Mouse (Mus musculus) cerebellum, adult 2 months (tissue): ENCODE results near the gene H2al1c. TPM values are rescaled to one million over a fixed set of nuclear protein-coding genes. Genes with fewer than 3 reads are reported as not detected.
"Not testable (repeated sequence)": the region's sequence is repeated elsewhere in the genome, so short reads cannot be mapped to it uniquely, and the experiment has no call there.

Experiments used
- DNase-seq, 2 experiments: peaks; one replicate each; pipeline ENCODE4 v3.0.0; 2021
- H3K27ac ChIP-seq: fragments of 200-500 bp; 2 replicates; pipeline ENCODE4 v1.5.1; 2012; ENCODE audit warnings: low read length, control low read depth, inconsistent platforms; ENCODE audit not compliant: insufficient read depth
- H3K27me3 ChIP-seq: fragments of 200-500 bp; 2 replicates; pipeline ENCODE4 v1.6.1; 2012; ENCODE audit warnings: inconsistent platforms, mild to moderate bottlenecking, low read length, moderate library complexity; ENCODE audit not compliant: control insufficient read depth, insufficient read depth
- H3K4me1 ChIP-seq: fragments of 200-500 bp; 2 replicates; pipeline ENCODE4 v1.6.1; 2011; ENCODE audit warnings: low read length; ENCODE audit not compliant: control insufficient read depth, insufficient read depth
- H3K4me3 ChIP-seq: fragments of 200-500 bp; replicated peaks from 2 replicates; pipeline ENCODE3; 2011; ENCODE audit warnings: mild to moderate bottlenecking, low read depth, low read length, control low read depth; ENCODE audit not compliant: insufficient read depth
- CTCF ChIP-seq: fragments of 200-500 bp; IDR thresholded peaks from 2 replicates; pipeline ENCODE4 v1.5.1; 2011; ENCODE audit warnings: low read depth, mild to moderate bottlenecking, control low read depth, low read length, moderate library complexity, borderline replicate concordance; ENCODE audit not compliant: insufficient read depth
- POLR2A ChIP-seq: fragments of 200-500 bp; IDR thresholded peaks from 2 replicates; pipeline ENCODE4 v1.6.1; 2011; ENCODE audit warnings: low read length, control low read depth, borderline replicate concordance; ENCODE audit not compliant: insufficient read depth
- WGBS: fragments of 180-500 bp; shearing (Covaris S2); methylation state at CpG from one replicate; pipeline ENCODE4 v1.1.7; 2018; 5-methylcytosine and 5-hydroxymethylcytosine counted together
- polyA plus RNA-seq: library from polyadenylated mRNA; depleted of rRNA; stranded (reverse); fragments of >200 nt; gene quantifications from 2 replicates; pipeline ENCODE4 v1.2.3, GENCODE M21; 2012; rRNA removed

The H2al1c gene
- not detected in 2 replicates for polyA plus RNA-seq

DNA sequence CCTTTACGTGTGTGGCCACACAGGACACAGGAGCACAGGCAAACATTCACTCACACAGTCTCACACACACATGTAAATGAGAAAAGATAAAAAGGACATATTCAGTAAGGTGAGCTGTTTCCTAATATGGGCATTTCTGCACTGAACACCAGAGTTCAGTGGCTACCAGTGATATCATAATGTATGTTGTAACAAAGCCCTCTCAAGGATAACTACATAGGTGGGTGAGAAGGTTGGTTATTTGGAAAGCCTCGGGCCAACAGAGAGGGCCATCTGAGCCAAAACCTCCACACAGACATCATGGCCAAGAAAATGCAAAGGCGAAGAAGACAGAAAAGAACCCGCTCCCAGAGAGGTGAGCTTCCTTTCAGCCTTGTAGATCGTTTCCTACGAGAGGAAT, at the start of gene H2al1c:
TSS of gene H2al1c (plus strand) at position 301 of the 400 bp plus-strand sequence.
- not testable (repeated sequence) for DNase-seq, H3K4me3 ChIP-seq, H3K4me1 ChIP-seq, H3K27me3 ChIP-seq, H3K27ac ChIP-seq
- 93% methylated on average over 2 of the region's 6 CpGs for WGBS

DNA sequence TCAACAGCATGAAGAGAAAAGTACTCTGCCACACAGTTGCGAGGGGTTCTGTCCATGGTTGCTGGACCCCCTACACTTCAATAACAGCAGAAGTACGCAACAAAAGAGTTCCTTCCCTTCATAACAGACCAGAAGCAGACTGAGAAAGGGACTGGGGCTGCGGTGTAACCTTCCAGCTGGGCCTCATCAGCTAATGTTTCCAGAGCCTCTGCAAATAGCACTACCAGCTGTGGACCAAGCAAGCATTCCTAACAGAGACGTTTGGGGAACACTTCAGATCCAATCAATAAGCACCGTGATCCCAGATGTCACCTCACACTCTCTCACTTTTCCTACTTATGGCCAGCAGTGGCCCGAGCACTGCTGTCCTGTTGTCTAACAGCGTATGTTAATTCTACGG, 40.5 kb upstream of the H2al1c start:
- WGBS = 87% methylated on average over 8 of the region's 8 CpGs
- no peaks in the 10 kb centered on the region for H3K27me3 ChIP-seq
- TF ChIP-seq POLR2A (no peak), CTCF (no peak)

DNA sequence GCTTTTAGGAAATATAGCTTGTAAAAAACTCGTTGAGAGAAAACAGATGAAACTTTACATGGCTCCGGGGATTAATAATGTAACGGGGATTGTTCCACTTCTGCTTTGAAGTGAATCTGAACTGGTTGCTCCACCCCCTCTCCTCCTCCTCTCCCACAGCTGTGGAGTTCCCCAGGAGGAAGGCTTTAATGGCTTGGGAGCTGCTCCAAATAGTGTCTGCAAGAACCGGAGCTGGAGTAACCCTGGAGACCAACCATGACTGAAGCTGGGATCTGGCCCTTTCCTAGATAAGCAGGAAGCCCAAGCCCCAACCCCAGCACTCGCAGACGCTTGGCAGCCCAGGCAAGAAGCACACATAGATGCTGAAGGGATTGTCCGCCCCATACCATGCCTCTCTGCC, 37.7 kb upstream of the H2al1c start:
- H3K4me3 ChIP-seq = no peak overlapping the region
- H3K4me1 ChIP-seq = no peaks in the 10 kb centered on the region
- no peak overlapping the region for H3K27ac ChIP-seq
- no peaks in the 10 kb centered on the region for H3K27me3 ChIP-seq
- no peak for TF ChIP-seq CTCF
- no peak for TF ChIP-seq POLR2A
- DNase-seq = no peak
- WGBS = 48% methylated on average over 7 of the region's 7 CpGs

More for the DNA sequence above, 40.5 kb upstream of the H2al1c start:
- no peak overlapping the region for H3K4me3 ChIP-seq
- DNase-seq = no peak
- no peak overlapping the region for H3K27ac ChIP-seq
- no peaks in the 10 kb centered on the region for H3K4me1 ChIP-seq

DNA sequence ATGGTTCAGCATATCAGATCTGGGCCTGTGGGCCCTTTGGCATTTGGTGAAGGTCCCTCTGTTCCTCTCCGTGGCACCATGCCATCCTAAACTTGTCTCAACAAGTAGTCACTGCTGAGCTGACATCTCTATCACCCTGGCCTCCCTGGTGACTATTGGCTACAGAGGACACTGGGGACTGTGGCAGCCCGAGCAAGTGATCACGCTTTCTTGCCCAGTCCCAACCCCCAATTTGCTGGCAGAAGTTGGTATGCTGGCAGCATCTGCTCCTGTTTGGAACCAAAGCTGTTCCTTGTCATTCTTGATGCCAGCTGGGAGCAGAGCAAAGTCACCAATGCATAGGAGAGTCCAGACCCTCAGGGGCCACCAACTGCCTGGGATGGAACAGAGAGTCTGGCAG, 36.4 kb upstream of the H2al1c start:
- no peaks in the 10 kb centered on the region for H3K4me1 ChIP-seq
- H3K27me3 ChIP-seq = no peaks in the 10 kb centered on the region
- DNase-seq = peak; percentile 20 to 31
- H3K4me3 ChIP-seq = no peak overlapping the region
- WGBS = 16% methylated on average over 3 of the region's 3 CpGs
- H3K27ac ChIP-seq = no peak overlapping the region
- no peak for TF ChIP-seq CTCF
- no peak for TF ChIP-seq POLR2A

DNA sequence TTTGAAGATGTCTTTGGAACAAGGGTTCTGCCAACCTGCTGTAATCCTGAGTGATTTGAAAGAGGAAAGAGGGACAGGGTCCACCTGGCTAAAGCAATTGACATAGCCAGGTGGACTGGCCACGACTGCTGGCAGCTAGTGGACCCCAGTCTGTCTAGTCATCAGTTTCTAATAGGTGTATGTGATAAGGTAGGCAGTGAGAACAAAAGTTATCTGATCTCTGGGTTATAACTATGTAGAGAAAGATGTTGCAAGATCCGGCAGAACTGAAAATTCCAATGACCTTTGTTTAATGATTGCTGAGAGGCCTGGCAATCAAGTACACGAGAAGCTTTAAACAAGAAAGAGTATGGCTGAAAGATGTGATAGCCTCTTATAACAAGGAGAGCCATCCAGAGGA, 32.3 kb upstream of the H2al1c start:
- no peaks in the 10 kb centered on the region for H3K27me3 ChIP-seq
- H3K27ac ChIP-seq = no peak overlapping the region
- WGBS = 85% methylated on average over 3 of the region's 3 CpGs
- H3K4me3 ChIP-seq = no peak overlapping the region
- H3K4me1 ChIP-seq = no peaks in the 10 kb centered on the region
- DNase-seq = no peak
- TF ChIP-seq POLR2A (no peak), CTCF (no peak)

DNA sequence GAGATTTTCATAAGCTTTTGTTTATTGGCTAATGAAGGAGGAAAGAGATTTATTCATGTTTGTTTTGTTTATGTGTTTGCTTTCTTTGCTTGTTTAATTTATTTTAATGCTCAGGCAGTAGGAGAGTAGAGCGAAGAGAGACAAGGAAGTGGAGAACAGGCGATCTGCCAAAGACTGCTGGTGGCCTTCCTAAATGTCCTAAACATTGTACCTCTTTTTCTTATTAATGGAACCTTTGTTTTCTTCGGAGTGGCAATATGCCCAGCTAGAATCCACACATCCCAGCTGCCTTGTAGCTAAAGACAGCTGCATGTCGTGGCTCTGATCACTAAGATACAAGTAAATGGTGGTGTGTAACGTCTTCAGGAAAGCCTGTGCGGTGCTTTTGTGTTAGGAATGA, 28.4 kb upstream of the H2al1c start:
- WGBS = 68% methylated on average over 6 of the region's 6 CpGs
- H3K27ac ChIP-seq = no peak overlapping the region

DNA sequence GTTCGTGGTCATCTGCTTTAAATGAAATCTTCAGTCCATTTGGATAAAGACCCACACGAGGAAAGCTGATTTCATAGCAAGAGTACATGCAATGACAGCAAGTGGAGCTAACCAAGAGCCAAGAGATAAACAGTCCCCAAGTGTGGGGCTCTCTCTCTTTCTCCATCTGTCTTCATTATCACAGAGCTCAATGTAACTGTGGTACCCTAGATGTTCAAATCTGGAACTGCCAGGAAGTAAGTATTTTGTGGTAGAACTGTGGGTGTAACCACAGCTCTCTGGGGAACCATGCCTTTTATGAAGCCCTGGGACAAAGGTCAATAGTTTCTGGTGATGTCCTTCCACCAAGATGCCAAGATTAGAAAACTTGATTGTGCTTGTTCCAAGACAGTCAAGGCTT, 24.7 kb upstream of the H2al1c start:
- H3K27ac ChIP-seq = no peak overlapping the region
- no peaks in the 10 kb centered on the region for H3K4me1 ChIP-seq
- TF ChIP-seq POLR2A (no peak), CTCF (no peak)
- 27% methylated on average over 2 of the region's 2 CpGs for WGBS
- H3K4me3 ChIP-seq = no peak overlapping the region
- no peak for DNase-seq
- H3K27me3 ChIP-seq = no peaks in the 10 kb centered on the region

More for the DNA sequence above, 28.4 kb upstream of the H2al1c start:
- Histone ChIP-seq H3K4me3 (no peak overlapping the region), H3K4me1 (no peaks in the 10 kb centered on the region), H3K27me3 (no peaks in the 10 kb centered on the region)
- no peak for DNase-seq
- TF ChIP-seq CTCF = no peak
- TF ChIP-seq POLR2A = no peak

DNA sequence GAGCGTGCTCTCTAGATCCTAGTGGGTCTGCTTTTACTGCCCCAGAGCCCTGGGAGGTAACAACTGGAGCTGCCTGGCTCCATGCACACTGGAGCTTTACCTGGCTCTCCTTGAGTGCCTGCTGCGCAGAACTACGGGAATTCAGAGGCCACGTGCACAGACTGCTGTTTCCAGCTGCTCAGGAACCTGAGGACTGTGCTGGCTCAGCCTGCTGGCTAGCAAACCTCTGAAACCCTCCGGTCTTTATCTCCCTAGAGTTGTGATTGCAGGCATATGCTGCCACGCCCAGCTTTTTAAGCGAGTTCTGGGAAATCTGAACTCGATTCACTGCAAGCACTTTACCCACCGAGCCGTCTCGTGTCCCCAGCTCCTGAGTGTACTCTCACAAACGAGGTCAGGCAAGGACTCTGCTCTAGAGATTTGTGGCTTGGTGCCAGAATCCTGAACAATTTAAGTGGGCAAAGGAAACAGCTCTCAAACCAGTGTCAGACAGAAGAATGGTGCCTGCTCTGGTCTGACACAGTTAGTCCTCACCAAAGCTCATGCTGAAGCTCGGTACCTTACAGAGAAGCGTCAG, 17.1 kb upstream of the H2al1c start:
- H3K4me1 ChIP-seq = no peaks in the 10 kb centered on the region
- no peak overlapping the region for H3K27ac ChIP-seq
- H3K4me3 ChIP-seq = no peak overlapping the region
- WGBS = 68% methylated on average over 14 of the region's 14 CpGs
- H3K27me3 ChIP-seq = no peaks in the 10 kb centered on the region
- no peak for DNase-seq
- TF ChIP-seq POLR2A = no peak
- TF ChIP-seq CTCF = no peak

DNA sequence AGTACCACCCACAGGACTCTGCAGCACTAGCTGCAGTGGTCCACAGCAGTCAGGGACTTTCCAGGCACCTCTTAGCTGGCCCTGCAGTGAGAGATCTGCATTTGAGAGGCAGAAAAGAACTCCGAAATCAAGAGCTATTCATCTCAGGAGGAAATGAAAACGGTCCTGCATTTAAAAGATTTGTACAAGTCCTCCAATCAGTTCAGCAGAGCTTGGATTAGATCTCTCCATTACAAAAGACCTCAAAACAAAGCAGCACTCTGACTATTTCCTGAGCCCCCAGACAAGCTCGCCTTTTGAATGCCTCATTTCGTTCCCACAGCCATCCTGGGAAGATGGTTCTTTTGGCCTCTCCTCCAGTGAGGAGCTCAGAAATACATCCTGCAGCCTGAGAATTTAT, 16.2 kb upstream of the H2al1c start:
- Histone ChIP-seq H3K27ac (no peak overlapping the region), H3K27me3 (no peaks in the 10 kb centered on the region), H3K4me1 (no peaks in the 10 kb centered on the region), H3K4me3 (no peak overlapping the region)
- DNase-seq = no peak
- WGBS = 81% methylated on average over 4 of the region's 4 CpGs
- TF ChIP-seq POLR2A (no peak), CTCF (no peak)

DNA sequence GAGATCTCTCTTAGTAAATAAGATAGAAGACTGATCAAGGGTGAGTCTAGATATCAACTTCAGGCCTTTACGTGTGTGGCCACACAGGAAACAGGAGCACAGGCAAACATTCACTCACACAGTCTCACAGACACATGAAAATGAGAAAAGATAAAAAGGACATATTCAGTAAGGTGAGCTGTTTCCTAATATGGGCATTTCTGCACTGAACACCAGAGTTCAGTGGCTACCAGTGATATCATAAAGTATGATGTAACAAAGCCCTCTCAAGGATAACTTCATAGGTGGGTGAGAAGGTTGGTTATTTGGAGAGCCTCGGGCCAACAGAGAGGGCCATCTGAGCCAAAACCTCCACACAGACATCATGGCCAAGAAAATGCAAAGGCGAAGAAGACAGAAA, 6.5 kb upstream of the H2al1c start, which contains the start of gene H2al1a:
TSS of gene H2al1a (plus strand) at position 301 of the 400 bp plus-strand sequence.
- H3K27ac ChIP-seq, DNase-seq, H3K4me1 ChIP-seq, H3K4me3 ChIP-seq, H3K27me3 ChIP-seq: not testable (repeated sequence)
- WGBS = no CpG with 5 or more reads among the region's 3 CpGs

DNA sequence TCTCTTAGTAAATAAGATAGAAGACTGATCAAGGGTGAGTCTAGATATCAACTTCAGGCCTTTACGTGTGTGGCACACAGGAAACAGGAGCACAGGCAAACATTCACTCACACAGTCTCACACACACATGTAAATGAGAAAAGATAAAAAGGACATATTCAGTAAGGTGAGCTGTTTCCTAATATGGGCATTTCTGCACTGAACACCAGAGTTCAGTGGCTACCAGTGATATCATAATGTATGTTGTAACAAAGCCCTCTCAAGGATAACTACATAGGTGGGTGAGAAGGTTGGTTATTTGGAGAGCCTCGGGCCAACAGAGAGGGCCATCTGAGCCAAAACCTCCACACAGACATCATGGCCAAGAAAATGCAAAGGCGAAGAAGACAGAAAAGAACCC, 3.3 kb upstream of the H2al1c start, which contains the start of gene H2al1b:
TSS of gene H2al1b (plus strand) at position 301 of the 400 bp plus-strand sequence.
- WGBS = 100% methylated on average over 1 of the region's 3 CpGs
- DNase-seq = not testable (repeated sequence)

DNA sequence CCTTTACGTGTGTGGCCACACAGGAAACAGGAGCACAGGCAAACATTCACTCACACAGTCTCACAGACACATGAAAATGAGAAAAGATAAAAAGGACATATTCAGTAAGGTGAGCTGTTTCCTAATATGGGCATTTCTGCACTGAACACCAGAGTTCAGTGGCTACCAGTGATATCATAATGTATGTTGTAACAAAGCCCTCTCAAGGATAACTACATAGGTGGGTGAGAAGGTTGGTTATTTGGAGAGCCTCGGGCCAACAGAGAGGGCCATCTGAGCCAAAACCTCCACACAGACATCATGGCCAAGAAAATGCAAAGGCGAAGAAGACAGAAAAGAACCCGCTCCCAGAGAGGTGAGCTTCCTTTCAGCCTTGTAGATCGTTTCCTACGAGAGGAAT, 3.1 kb downstream of the H2al1c start, which contains the start of gene H2al1d:
TSS of gene H2al1d (plus strand) at position 301 of the 400 bp plus-strand sequence.
- WGBS = no CpG with 5 or more reads among the region's 6 CpGs
- not testable (repeated sequence) for H3K4me3 ChIP-seq, H3K4me1 ChIP-seq, H3K27ac ChIP-seq, DNase-seq, H3K27me3 ChIP-seq

More for the DNA sequence above, 3.3 kb upstream of the H2al1c start, which contains the start of gene H2al1b:
- not testable (repeated sequence) for H3K27me3 ChIP-seq, H3K4me3 ChIP-seq, H3K4me1 ChIP-seq, H3K27ac ChIP-seq
